Mouse (Mus musculus): ENCODE data around the gene Trim8.

DNA sequence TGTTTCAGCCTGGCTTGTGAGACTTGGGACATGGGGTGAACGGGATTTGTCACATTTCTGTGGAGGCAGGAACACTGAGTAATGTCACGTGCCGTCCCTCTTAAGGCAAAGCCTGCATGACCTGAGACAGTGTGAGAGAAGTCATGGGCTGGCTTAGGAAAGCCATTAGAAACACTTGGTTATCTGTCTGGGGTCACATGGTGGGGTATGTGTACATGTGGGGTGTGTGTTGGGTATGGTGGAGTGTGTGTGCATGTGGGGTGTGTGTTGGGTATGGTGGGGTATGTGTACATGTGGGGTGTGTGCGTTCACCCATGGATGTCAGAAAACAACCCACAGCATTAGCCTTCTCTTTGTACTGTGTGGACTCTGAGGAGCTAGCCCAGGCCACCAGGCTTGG is 48.9 kb downstream of the Trim8 start:
- TF ChIP-seq CTCF (IDR thresholded peaks at IDR 0.05; ENCODE audit: low read depth), result no peak
- no peak for TF ChIP-seq EP300 (IDR thresholded peaks at IDR 0.05; ENCODE audit: low read depth)

Data from liver, postnatal 0 days (tissue).